ENCODE assay signal across 7 mouse cellular contexts in genomic region chr14:26971106-26971789, GRCm38 (mm10). TPM values are rescaled to one million over a fixed set of nuclear protein-coding genes. Genes with fewer than 3 reads are reported as not detected.
A peak's percentile ranks its signal among the peaks of the same experiment; 100 is the strongest.
DNase-seq lines count a peak whose midpoint lies in the region; ATAC-seq lines count a peak whose summit lies in the region.

Gene Appl1 (minus strand): TSS chr14:26971232.

- peak within 1 kb of the TSS; percentile 57 for H3K4me2 ChIP-seq in embryonic facial prominence, embryonic 11.5 days (ENCODE audit: low read depth, low read length)
- peak within 1 kb of the TSS; percentile 67 for H3K4me2 ChIP-seq in heart, embryonic 14.5 days (ENCODE audit: low read length)

- H3K4me1 ChIP-seq in embryonic facial prominence, embryonic 11.5 days (ENCODE audit: control insufficient read depth, insufficient read depth, low read length): no peaks in the 10 kb centered on the region
- H3K4me1 ChIP-seq in heart, embryonic 14.5 days (ENCODE audit: control insufficient read depth in 2 of 2, insufficient read depth in 2 of 2, low read length in 2 of 2): peaks cover 4 to 20% of the 10 kb centered on the region in 2 experiments; a peak in 3 of 4 replicates

- H3K36me3 ChIP-seq in embryonic facial prominence, embryonic 11.5 days (replicated peaks; ENCODE audit: control insufficient read depth, insufficient read depth, low read depth, low read length): no peaks in the 10 kb centered on the region
- no peaks in the 10 kb centered on the region for H3K36me3 ChIP-seq in heart, embryonic 14.5 days (ENCODE audit: control insufficient read depth, insufficient read depth, low read length)

- H3K4me3 ChIP-seq in embryonic facial prominence, embryonic 11.5 days (ENCODE audit: low read depth, low read length): peak within 1 kb of the TSS; percentile 93
- peak within 1 kb of the TSS; percentile 95 to 100 for H3K4me3 ChIP-seq in heart, embryonic 14.5 days (ENCODE audit: control insufficient read depth in 1 of 2, insufficient read depth in 1 of 2, low read depth in 1 of 2, low read length in 2 of 2)

- no peak for DNase-seq in urinary bladder, adult 2 months (ENCODE audit: low spot score)
- no peak for DNase-seq in urinary bladder, postnatal 4 days (ENCODE audit: low spot score in 2 of 2)
- DNase-seq in embryonic facial prominence, embryonic 11.5 days (ENCODE audit: low spot score): peak; percentile 23
- DNase-seq in left cerebral cortex, postnatal 25 days (ENCODE audit: low spot score in 2 of 2): no peak
- DNase-seq in naive thymus-derived CD4-positive, alpha-beta T cell, adult 2 months (ENCODE audit: low read depth): peak; percentile 39
- DNase-seq in thymus, postnatal 25 days: no peak

- WGBS in embryonic facial prominence, embryonic 11.5 days: 52% methylated on average over 10 of the region's 10 CpGs
- WGBS in heart, embryonic 14.5 days: 41% methylated on average over 10 of the region's 10 CpGs

- H3K27me3 ChIP-seq in embryonic facial prominence, embryonic 11.5 days (ENCODE audit: control insufficient read depth, insufficient read depth, low read length): no peaks in the 10 kb centered on the region
- no peaks in the 10 kb centered on the region for H3K27me3 ChIP-seq in heart, embryonic 14.5 days (ENCODE audit: control insufficient read depth, insufficient read depth, low read length)

- no peak for ATAC-seq in embryonic facial prominence, embryonic 11.5 days (replicated peaks; ENCODE audit: insufficient number of reproducible peaks, low FRiP score, low TSS enrichment, low read depth)
- no peak for ATAC-seq in heart, embryonic 14.5 days (ENCODE audit: insufficient number of reproducible peaks, insufficient read depth, low FRiP score, low read depth)

- H3K9me3 ChIP-seq in embryonic facial prominence, embryonic 11.5 days (replicated peaks; ENCODE audit: control insufficient read depth, low read length): no peaks in the 10 kb centered on the region
- no peaks in the 10 kb centered on the region for H3K9me3 ChIP-seq in heart, embryonic 14.5 days (ENCODE audit: control insufficient read depth, low read length)

- intact Hi-C loops in left cerebral cortex, postnatal 25 days (cut with DNase I): loop anchor here (5.0 kb wide), 1 partner anchor 304 kb away; the partner anchor contains the start of gene Pde12

- peak within 1 kb of the TSS; percentile 92 for H3K9ac ChIP-seq in embryonic facial prominence, embryonic 11.5 days (replicated peaks; ENCODE audit: low read length)
- peak within 1 kb of the TSS; percentile 94 for H3K9ac ChIP-seq in heart, embryonic 14.5 days (ENCODE audit: low read length)

- H3K27ac ChIP-seq in embryonic facial prominence, embryonic 11.5 days (replicated peaks; ENCODE audit: low read depth, low read length): peak within 1 kb of the TSS; percentile 79
- H3K27ac ChIP-seq in heart, embryonic 14.5 days (replicated peaks in 1 of 2; ENCODE audit: control insufficient read depth in 1 of 2, insufficient read depth in 1 of 2, low read depth in 2 of 2, low read length in 2 of 2): peak within 1 kb of the TSS; percentile 89 to 90

RNA-seq across cellular contexts. Expression of gene Appl1, which starts in this region (rescaled TPM):
- polyA plus RNA-seq in urinary bladder, adult 2 months (2012; rRNA removed): 14.3 and 15.6 TPM in 2 replicates
- 42.5 and 45.9 TPM in 2 replicates for polyA plus RNA-seq in embryonic facial prominence, embryonic 11.5 days (2014; fragmentation: Nextera tagmentation; extraction: Ambion mirVana)
- 33.3 and 39.0 TPM in 2 replicates for polyA plus RNA-seq in heart, embryonic 14.5 days (2014; fragmentation: Nextera tagmentation; extraction: Ambion mirVana)
- 10 to 100 TPM; 66.4 to 67.8 TPM for total RNA-seq in left cerebral cortex, postnatal 25 days (2021)

Comparison
In these comparisons a context has a peak if more than half of its experiments do, and no peak if none do; other contexts are left out.
1. DNase-seq: peak in embryonic facial prominence, embryonic 11.5 days (single experiment) and naive thymus-derived CD4-positive, alpha-beta T cell, adult 2 months (single experiment); none in urinary bladder, adult 2 months (single experiment), urinary bladder, postnatal 4 days (0 of 2), left cerebral cortex, postnatal 25 days (0 of 2) and thymus, postnatal 25 days (single experiment).